Mouse (Mus musculus): ENCODE data around the gene Cbl. TPM values are rescaled to one million over a fixed set of nuclear protein-coding genes. Genes with fewer than 3 reads are reported as not detected.
A peak's percentile ranks its signal among the peaks of the same experiment; 100 is the strongest.

The Cbl gene
- polyA plus RNA-seq, 1 experiment from 2014 or later: 5.8 TPM

GRCm38 (mm10) chr9:44143421-44143820 is 90.4 kb downstream of the Cbl start:
- ATAC-seq: no peak

DNA sequence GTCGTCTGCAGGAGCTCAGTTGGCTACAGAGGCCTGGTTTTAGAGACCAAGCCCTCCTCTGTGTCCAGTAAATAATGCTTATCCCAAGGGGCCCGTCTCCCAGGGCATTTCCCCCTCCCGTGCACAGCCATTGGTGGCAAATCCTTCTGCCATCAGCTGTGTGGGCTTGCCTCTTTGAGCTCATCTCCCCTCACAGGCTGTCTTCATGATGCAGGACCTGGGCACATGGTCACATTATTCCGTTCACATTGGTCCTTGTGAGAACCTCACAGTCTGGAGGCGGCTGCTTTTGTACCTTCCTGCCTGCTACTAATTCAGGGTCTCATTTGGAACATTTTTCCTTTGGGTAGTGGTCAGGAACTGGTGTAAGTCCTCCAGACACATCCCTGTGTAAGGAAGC is 91.9 kb downstream of the Cbl start:
- 70% methylated on average over 5 of the region's 5 CpGs for WGBS
- Histone ChIP-seq H3K4me3 (ENCODE audit: low read depth, low read length) (no peak overlapping the region), H3K27ac (ENCODE audit: low read depth, low read length) (no peak overlapping the region), H3K9ac (ENCODE audit: low read depth, low read length) (no peak overlapping the region), H3K36me3 (ENCODE audit: control insufficient read depth, insufficient read depth) (peaks cover 50% of the 10 kb centered on the region), H3K4me2 (replicated peaks; ENCODE audit: low read depth) (no peak overlapping the region), H3K9me3 (ENCODE audit: control insufficient read depth) (no peaks in the 10 kb centered on the region), H3K4me1 (replicated peaks; ENCODE audit: control insufficient read depth, insufficient read depth, low read length) (no peaks in the 10 kb centered on the region), H3K27me3 (replicated peaks; ENCODE audit: control insufficient read depth, insufficient read depth, low read length) (no peaks in the 10 kb centered on the region)
- TF ChIP-seq CTCF (IDR thresholded peaks at IDR 0.05; ENCODE audit: low read depth): no peak
- ATAC-seq: no peak

More at GRCm38 (mm10) chr9:44143421-44143820, 90.4 kb downstream of the Cbl start:
- no peaks in the 10 kb centered on the region for H3K4me1 ChIP-seq (replicated peaks; ENCODE audit: control insufficient read depth, insufficient read depth, low read length)
- no peak overlapping the region for H3K4me2 ChIP-seq (replicated peaks; ENCODE audit: low read depth)
- H3K27ac ChIP-seq (ENCODE audit: low read depth, low read length): no peak overlapping the region
- 90% methylated on average over 5 of the region's 5 CpGs for WGBS
- no peak for TF ChIP-seq CTCF (IDR thresholded peaks at IDR 0.05; ENCODE audit: low read depth)
- H3K36me3 ChIP-seq (ENCODE audit: control insufficient read depth, insufficient read depth): peaks cover 51% of the 10 kb centered on the region
- no peaks in the 10 kb centered on the region for H3K27me3 ChIP-seq (replicated peaks; ENCODE audit: control insufficient read depth, insufficient read depth, low read length)
- H3K4me3 ChIP-seq (ENCODE audit: low read depth, low read length): no peak overlapping the region
- H3K9me3 ChIP-seq (ENCODE audit: control insufficient read depth): no peaks in the 10 kb centered on the region
- no peak overlapping the region for H3K9ac ChIP-seq (ENCODE audit: low read depth, low read length)

DNA sequence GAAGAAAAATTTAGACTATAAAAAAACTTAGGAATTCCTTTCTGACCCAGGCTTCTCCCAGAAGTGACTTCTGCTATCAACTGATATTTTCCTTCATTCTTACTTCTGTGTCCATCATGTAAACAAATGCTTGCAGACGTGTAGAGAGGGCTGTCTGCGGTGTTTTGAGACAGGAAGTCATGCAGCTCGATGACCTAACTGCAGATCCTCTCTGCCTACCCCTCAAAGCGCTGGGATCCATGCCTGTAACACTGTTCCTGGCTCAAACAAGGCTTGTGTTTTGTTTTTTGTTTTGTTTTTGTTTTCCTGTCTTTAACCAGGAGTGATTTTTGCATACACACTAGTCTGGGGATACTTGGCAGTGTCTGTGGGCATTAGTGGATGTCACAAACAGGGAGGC is 96.0 kb downstream of the Cbl start:
- Histone ChIP-seq H3K27ac (ENCODE audit: low read depth, low read length) (no peak overlapping the region), H3K27me3 (replicated peaks; ENCODE audit: control insufficient read depth, insufficient read depth, low read length) (peaks cover 19% of the 10 kb centered on the region), H3K4me2 (replicated peaks; ENCODE audit: low read depth) (no peak overlapping the region), H3K4me3 (ENCODE audit: low read depth, low read length) (no peak overlapping the region), H3K36me3 (ENCODE audit: control insufficient read depth, insufficient read depth) (peaks cover 33% of the 10 kb centered on the region; the same call in 1 of the 2 replicates), H3K9me3 (ENCODE audit: control insufficient read depth) (no peaks in the 10 kb centered on the region), H3K4me1 (replicated peaks; ENCODE audit: control insufficient read depth, insufficient read depth, low read length) (no peaks in the 10 kb centered on the region), H3K9ac (ENCODE audit: low read depth, low read length) (no peak overlapping the region)
- 48% methylated on average over 4 of the region's 4 CpGs for WGBS
- no peak for ATAC-seq
- TF ChIP-seq CTCF (IDR thresholded peaks at IDR 0.05; ENCODE audit: low read depth): no peak

- no peaks in the 10 kb centered on the region for H3K4me1 ChIP-seq (replicated peaks; ENCODE audit: control insufficient read depth, insufficient read depth, low read length)
- H3K9me3 ChIP-seq (ENCODE audit: control insufficient read depth): no peaks in the 10 kb centered on the region
- no peak for TF ChIP-seq CTCF (IDR thresholded peaks at IDR 0.05; ENCODE audit: low read depth)
- H3K9ac ChIP-seq (ENCODE audit: low read depth, low read length): 0 out of 2 replicates have a peak overlapping the region, but pooled peaks have one; percentile 66
- H3K27me3 ChIP-seq (replicated peaks; ENCODE audit: control insufficient read depth, insufficient read depth, low read length): peaks cover 23% of the 10 kb centered on the region
- WGBS: 38% methylated on average over 7 of the region's 7 CpGs
- peak overlapping the region; percentile 41; the same call in 1 of the 2 replicates for H3K27ac ChIP-seq (ENCODE audit: low read depth, low read length)
- peaks cover 17% of the 10 kb centered on the region; the same call in 1 of the 2 replicates for H3K36me3 ChIP-seq (ENCODE audit: control insufficient read depth, insufficient read depth)
- peak overlapping the region; percentile 86 for H3K4me2 ChIP-seq (replicated peaks; ENCODE audit: low read depth)
- H3K4me3 ChIP-seq (ENCODE audit: low read depth, low read length): peak overlapping the region; percentile 65
- ATAC-seq: no peak
These were observed 98.0 kb downstream of the Cbl start for GRCm38 (mm10) chr9:44135731-44136411.

DNA sequence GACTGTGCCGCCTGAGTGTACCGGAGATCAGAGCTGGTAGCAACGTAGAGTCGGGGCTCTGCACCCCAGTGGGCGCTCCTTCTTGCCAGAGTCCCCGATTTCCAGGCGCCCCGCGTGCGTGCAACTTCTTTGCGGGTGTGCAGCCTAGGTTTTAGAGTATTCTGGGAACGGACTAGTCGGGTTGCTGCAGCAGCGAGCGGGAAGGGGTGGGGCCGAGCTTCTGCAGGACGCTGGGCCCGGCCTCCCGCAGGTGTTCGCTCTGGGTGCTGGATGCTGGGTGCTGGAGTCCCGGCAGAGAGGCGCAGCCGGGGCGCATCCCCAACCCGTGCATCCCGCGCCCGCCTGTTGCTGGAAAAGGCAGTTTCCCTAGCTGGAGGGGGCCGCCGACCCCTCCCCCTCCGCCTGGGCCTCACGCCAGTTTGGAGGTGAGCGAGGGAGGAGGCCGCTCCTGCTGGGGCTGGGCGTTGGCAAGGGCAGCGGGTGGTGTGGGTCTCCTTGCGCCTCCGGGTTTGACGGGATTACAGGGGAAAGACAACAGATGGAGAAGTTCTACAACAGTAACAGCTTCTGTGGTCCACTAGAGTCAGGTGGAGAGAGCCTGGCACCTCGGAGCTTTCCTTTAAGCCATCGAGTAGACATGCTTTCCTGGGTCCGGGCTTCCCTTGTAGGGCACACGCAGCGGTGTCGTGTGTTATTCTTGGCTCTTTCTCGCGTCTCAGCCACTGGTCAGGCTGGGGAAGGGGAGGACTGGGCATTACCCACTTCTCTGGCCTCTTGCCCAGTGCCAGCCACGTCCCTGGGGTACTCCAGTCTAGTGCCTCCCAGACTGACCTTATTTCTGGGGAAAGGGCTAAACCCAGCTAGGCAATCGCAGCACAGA is 98.8 kb downstream of the Cbl start:
- WGBS: 4% methylated on average over 47 of the region's 49 CpGs
- H3K27me3 ChIP-seq (replicated peaks; ENCODE audit: control insufficient read depth, insufficient read depth, low read length): peaks cover 27% of the 10 kb centered on the region
- peak overlapping the region; percentile 66 for H3K9ac ChIP-seq (ENCODE audit: low read depth, low read length)
- no peaks in the 10 kb centered on the region for H3K9me3 ChIP-seq (ENCODE audit: control insufficient read depth)
- no peaks in the 10 kb centered on the region for H3K4me1 ChIP-seq (replicated peaks; ENCODE audit: control insufficient read depth, insufficient read depth, low read length)
- no peak for ATAC-seq
- H3K36me3 ChIP-seq (ENCODE audit: control insufficient read depth, insufficient read depth): peaks cover 12% of the 10 kb centered on the region; the same call in 1 of the 2 replicates
- peak overlapping the region; percentile 86 for H3K4me2 ChIP-seq (replicated peaks; ENCODE audit: low read depth)
- peak overlapping the region; percentile 73 for H3K27ac ChIP-seq (ENCODE audit: low read depth, low read length)
- TF ChIP-seq CTCF (IDR thresholded peaks at IDR 0.05; ENCODE audit: low read depth): no peak
- peak overlapping the region; percentile 65 for H3K4me3 ChIP-seq (ENCODE audit: low read depth, low read length)

Measured in intestine, postnatal 0 days (tissue).